Mouse (Mus musculus) heart, postnatal 14 days (tissue): ENCODE measurements at regions not wholly inside any gene's neighbourhood (a gene's known extent, or its start where the extent isn't known, plus 50 kb on each side); places are given as distances from the start of the nearest gene placed in this dataset.
A peak's percentile ranks its signal among the peaks of the same experiment; 100 is the strongest.

Experiments used
- DNase-seq, 2 experiments: peaks; one replicate each; pipeline ENCODE4 v3.0.0; 2021 to 2022
- intact Hi-C: fragments of 180-260 bp; cut with DNase I; formaldehyde crosslinking; loops from one replicate; pipeline ENCODE4 v1.15.1; 2025

- DNase-seq: no peak
- intact Hi-C loops: no loop called here
Observed at GRCm38 (mm10) chr2:161342648-161343047, 233.8 kb upstream of the Chd6 start.

DNA sequence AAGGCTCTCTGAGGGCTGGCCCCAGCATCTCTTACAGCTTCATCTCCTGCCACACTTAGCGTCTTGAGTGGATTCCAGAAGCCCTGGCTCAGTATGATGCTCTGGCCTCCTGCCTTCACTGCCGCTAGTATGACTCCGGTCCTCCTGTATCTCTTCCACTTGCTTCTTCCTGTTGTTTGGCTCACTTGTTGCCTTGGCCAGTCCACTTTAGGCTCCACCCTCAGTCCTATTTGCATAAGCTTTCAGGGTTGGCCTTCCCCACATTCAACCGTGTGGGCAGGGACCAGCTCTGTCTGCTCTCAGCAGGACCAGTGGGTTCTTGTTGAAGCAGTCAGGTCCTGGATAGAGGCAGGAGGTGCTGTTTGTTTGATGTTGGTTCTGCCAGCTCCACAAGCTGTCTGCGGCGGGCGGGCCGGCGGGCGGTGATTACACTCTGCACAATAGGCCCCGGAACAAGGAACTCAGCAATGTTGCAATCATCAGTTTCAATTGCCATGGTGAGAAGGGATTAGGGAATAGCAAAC is 232.6 kb upstream of the Chd6 start:
- intact Hi-C loops: no loop called here
- peak; percentile 23 to 29 for DNase-seq

DNA sequence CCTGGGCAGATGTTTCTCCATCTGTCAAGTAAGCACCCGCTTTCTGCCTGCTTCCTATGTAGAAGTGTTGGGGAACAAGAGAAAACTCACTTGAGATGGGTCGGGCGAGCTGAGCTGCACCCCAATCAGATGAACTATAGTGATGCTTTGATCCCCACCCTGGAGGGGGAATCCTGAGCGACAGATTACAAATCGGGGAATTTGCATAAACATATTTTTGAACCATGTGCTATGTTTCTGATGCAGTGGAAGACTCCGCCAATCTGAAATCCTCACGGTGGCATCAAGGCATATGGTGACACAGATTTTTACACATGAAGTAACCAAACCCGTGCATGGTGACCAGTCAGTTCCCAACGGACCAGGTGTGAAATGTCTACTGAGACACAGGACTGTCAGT is 231.4 kb upstream of the Chd6 start:
- intact Hi-C loops: no loop called here
- DNase-seq: no peak

GRCm38 (mm10) chr2:161339327-161340001 is 230.6 kb upstream of the Chd6 start:
- no peak for DNase-seq
- intact Hi-C loops: no loop called here

- intact Hi-C loops: no loop called here
- no peak for DNase-seq
Observed at GRCm38 (mm10) chr2:161338953-161339326, 230.1 kb upstream of the Chd6 start.

DNA sequence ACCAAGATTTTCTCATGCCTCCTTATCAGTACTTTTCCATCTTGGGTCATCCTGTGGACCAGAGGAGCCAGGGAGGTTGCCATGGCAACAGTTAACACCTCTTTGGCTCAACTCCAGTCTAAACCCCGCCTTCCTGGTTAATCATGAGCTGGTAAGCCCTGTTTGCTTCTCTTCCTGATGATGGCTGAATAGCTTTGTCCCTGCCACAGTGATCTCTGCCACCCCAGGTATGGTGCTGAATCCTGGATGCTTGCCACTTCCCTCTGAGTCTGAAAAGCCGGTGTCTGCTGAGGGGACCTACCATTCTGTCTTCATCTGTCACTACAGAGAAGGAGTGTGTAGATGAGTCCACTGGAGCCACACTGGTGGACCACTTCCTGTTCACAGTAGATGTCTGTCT is 223.8 kb upstream of the Chd6 start:
- intact Hi-C loops: no loop called here
- no peak for DNase-seq

GRCm38 (mm10) chr2:161331850-161332365 is 223.0 kb upstream of the Chd6 start:
- no peak for DNase-seq
- intact Hi-C loops: no loop called here

DNA sequence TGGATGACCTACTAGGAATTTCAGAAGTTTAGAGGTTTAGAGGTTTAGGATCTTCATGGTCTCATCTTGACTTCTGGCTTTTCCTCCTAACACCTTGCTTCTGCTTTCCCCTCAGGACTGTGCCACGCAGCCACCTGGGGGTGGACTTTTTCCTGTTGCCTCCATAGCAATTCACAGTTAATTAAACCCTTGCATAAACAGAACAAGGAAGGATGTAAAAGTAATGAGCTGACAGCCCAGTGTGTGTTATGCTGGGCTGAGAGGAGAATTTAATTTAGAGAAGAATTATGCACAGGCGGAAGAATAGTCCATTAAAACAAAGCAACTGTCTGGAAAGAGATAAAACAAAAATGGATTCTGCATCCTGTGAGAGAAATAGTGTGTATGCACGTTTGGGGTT is 193.9 kb upstream of the Chd6 start:
- intact Hi-C loops: no loop called here
- no peak for DNase-seq

DNA sequence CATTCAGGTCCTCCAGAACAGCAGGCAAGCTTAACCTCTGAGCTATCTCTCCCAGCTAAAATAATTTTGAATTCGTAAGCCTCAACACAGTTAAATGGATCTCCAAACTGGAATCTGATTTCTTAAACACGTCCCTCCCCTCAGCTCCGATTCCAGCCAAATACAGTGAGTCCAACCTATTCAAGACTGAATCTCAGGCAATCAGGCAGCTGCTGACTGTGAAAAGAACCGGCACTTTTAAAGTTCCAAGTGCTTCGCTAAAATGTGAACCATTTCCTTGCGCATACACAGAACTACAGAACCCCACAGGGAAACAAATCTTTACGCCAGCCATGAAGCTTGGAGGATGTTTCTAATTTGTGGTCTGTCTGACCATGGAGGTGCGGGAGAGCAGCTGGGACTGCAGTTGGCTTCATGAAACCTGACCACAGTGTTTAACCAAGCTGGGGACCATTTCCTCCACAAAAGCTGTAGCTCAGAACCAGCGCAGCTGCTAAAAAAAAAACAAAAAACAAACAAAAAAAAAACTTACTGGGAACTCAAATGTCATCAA is 160.1 kb upstream of the Chd6 start:
- intact Hi-C loops: no loop called here

GRCm38 (mm10) chr2:161266476-161266875 is 157.6 kb upstream of the Chd6 start:
- intact Hi-C loops: no loop called here
- no peak for DNase-seq

More for the DNA sequence above, 160.1 kb upstream of the Chd6 start:
- no peak for DNase-seq

DNA sequence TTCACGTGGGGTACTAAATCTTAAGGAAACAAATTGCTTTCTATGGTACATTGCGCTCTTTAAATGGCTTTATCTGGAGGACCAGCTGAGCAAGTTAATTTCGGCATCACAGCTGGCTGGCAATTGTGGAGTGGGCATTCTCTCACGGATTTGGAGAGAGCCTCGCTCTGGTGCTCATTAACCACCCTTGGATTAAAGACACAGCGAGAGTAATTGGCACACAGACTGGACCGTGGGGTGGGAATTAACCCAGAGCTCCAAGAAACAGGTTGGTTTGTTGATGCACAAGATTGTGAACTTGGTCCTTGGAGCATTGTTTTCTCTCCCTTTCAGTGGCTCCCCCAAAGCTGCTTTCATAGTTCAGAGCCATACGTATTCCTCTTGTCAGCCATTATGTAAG is 156.3 kb upstream of the Chd6 start:
- intact Hi-C loops: no loop called here
- DNase-seq: no peak

DNA sequence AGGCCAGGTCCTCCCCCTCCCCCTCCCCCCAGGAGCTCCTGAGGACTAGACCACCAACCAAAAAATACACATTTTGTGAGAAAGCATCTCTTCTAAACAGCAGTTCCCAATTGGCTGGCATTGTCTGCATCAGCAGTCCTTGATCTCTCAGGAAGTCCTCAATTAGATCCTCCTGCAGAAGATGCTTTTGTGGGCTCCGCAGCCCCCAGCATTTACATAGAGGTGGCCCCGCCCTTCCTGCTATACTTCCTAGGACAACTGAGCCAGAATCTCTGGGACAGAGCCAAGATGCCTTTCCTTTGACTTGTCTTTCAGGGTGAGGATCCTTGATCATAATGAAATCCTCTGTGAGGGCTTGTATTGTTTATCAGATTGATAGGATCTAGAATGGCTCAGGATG is 143.9 kb upstream of the Chd6 start:
- DNase-seq: no peak
- intact Hi-C loops: no loop called here

GRCm38 (mm10) chr2:161241665-161242064 is 132.8 kb upstream of the Chd6 start:
- intact Hi-C loops: no loop called here
- no peak for DNase-seq

GRCm38 (mm10) chr2:161237280-161237819 is 128.5 kb upstream of the Chd6 start:
- DNase-seq: no peak
- intact Hi-C loops: no loop called here

DNA sequence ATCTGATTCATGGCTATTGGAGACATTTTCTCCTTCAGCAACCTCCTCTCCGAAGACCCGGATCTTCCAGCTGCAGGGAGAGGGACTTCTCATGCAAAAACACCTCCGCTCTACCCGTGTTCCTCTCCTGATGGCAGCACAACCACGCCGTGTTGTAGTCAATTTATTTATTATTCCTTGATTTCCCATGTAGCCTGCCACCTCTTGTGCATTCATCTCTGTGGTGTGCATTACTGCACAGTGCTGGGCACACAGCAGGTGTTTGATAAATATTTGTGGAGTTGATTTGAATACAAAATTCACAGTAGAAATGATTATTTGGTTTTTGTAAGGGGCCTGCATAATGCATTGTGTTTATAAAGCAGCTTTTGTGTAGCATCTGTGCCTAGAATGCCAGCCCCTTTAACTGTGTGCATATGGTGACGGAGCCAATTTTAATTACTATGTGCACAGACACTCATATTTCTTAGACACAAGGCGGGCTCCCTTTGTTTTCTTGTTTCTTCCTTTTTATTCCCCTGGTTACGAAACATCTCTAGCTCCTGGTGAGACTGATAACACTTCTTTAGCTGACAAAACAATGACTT is 124.4 kb upstream of the Chd6 start:
- DNase-seq: no peak
- intact Hi-C loops: no loop called here

DNA sequence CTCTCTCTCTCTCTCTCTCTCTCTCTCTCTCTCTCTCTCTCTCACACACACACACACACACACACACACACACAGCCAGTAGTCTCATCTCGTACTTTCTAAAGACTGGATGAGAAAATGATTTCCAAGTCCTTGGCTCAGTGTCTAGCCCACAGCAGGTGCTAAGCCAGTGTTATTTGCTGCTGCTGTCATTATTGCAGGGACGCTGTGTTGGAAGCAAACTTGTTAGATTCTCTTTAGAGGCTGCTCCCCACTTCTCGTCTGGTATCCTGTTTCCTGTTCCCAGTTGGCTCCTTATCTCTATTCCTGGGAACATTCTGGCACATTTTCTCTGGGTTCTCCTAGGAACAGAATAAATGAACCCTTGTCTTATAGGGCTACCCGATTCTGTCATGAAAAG is 122.5 kb upstream of the Chd6 start:
- no peak for DNase-seq
- intact Hi-C loops: no loop called here

GRCm38 (mm10) chr2:161215736-161216135 is 106.9 kb upstream of the Chd6 start:
- no peak for DNase-seq
- intact Hi-C loops: loop anchor here (2.0 kb wide), 1 partner anchor 1443 kb away; no protein-coding TSS in a partner anchor

- peak; percentile 80 to 85 for DNase-seq
- intact Hi-C loops: loop anchor here (2.0 kb wide), 1 partner anchor 1444 kb away; no protein-coding TSS in a partner anchor
Observed at GRCm38 (mm10) chr2:161214681-161215458, 106.0 kb upstream of the Chd6 start.

GRCm38 (mm10) chr2:161212322-161212882 is 103.5 kb upstream of the Chd6 start:
- no peak for DNase-seq
- intact Hi-C loops: no loop called here

DNA sequence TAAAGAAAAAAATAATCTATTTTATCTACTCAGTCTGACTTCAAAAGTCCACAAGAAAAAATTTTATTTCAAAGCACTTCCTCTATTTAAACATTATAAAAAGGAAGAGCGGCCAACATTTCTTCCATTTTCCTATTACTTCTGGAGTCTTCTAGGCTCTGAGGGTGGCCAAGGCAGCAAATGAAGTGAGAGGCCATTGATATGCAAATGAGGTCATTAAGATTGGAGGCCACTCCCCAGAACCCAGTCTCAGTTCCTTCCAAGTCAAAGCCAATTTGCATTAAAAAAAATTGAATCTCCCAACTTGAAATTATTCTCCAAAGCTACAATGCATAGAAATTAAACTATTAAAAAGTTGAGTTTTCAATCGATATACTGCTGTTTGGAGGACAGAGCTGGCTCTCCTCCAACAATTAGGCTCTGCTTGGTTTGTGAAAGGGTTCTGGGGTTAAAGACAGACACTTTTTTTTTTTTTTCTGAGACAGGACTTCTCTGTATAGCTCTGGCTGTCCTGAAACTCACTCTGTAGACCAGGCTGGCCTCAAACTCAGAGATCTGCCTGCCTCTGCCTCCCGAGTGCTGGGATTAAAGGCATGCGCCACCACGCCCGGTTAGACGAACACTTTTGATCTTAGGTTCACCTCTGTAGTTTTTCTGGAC is 88.0 kb upstream of the Chd6 start:
- DNase-seq: no peak
- intact Hi-C loops: no loop called here
